Mouse (Mus musculus): ENCODE measurements at regions not wholly inside any gene's neighbourhood (a gene's known extent, or its start where the extent isn't known, plus 50 kb on each side); places are given as distances from the start of the nearest gene placed in this dataset.

DNA sequence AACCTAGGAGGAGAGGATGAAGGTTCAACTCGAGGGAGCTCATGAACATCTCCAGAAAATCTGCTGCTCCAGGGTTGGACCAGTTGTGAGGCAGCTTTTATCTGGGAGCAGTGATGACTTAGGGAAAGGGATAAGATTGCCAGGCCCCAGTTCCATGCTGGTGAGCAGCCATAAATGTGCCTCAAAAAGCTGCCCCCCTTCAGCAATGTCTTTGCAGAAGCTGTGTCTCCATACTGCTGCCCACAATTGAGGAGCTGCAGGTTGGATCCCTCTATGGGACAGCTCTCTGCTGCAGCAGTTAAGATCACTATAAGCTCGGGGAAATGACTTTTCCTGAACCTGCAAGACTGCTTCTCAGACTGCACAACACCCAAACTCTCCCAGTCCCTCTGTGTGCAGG lies 543.7 kb downstream of the Nfib start:
- no peak for DNase-seq (ENCODE audit: low spot score in 2 of 2)

- DNase-seq (ENCODE audit: low spot score in 2 of 2), result no peak
These were observed 544.3 kb downstream of the Nfib start for GRCm38 (mm10) chr4:82161232-82161631.

DNA sequence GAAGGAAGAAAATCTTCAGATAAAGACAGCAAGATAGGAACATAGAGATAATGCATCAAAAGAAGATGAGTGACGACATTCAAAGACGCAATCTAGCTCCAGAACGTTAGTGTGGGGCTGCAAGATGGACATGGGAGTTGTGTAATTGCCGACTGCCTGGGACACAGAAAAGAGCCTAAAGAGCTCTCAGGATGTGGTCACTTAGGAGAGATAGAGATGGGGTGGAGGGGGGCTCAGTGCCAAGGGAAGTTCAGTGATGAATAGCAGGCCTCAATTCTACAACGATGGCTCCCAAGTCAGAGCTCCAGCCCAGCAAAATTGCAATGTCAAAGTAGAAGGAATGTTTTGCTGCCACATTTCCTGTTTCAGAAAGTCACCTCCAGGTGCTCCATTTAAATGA lies 545.3 kb downstream of the Nfib start:
- DNase-seq (ENCODE audit: low spot score in 2 of 2), result no peak

DNA sequence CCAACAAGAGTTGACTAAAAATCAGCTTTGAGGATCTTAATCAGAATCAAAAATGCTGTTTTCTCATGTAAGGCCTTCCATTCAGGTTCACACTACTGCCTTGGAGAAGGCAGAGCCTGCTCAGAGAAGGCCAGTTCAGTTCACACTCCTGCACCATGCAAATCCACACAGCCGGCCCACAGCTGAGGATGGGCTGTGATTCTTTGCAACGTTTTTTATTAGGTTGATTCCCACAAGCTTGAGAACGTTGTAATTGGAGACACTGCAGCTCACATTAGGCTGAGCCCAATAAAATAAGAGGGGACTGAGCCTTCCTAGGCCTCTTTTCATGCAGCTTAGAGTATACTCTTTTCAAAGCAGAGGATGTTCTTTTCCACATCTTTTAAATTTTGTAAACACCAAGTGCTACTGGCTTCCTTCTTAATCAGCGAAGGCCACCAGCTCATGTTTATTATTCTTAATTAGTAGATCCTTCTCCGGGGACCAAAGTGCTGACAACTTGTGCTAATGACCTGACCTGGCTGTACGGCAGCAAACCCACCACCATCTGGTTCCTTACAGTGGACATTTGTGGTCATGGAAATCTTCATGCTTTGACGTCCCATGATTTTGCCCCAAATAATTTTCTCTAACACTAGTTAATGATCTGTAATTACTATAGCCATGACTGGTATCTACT lies 549.8 kb downstream of the Nfib start:
- DNase-seq (ENCODE audit: low spot score in 2 of 2), result no peak

DNA sequence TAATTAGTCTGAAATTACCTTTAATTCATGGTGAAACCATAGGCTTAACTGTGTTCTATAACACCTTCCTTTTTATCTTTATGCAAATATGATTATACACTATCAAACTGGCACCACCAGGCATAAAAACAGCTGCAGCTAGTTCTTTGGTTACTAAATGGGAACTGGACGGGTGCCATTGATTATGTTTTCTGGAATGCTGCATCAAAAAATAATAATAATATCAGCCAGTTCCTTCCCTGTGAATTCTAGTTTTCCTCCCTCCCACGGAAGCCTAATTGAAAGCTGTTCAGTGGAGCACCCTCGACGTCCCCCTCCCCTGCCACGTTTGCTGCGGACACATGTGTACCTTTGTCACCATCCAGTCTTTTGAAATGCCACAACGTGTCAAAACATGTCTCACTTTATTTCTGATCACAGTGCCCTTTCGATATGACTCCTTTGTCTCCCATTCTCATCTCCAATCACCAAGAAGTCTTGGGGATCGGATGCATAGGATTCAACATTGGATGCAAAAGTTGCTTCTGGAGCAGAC lies 551.5 kb downstream of the Nfib start:
- DNase-seq (ENCODE audit: low spot score in 2 of 2), result no peak

DNA sequence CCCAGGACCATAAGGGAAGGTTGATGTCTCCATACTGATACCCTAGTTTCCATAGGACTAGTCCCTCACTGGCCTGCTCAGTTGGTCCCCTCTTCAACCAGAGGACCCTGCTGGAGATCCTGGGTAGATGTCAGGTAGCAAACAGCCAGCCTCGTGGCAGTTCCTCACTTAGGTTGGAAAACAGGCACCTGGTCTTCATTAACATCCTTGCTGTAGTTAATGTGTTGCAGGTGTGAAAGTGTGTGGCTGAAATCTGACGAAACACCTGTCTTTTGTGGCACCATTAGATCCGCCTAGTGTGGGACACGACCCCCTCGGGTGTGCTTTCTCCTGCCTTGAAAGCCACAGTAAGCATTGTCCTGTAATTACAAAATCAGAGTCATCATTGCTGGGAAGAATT lies 551.9 kb downstream of the Nfib start:
- DNase-seq (ENCODE audit: low spot score in 2 of 2), result no peak

GRCm38 (mm10) chr4:82149957-82150356 lies 555.6 kb downstream of the Nfib start:
- DNase-seq (ENCODE audit: low spot score in 2 of 2), result no peak

DNA sequence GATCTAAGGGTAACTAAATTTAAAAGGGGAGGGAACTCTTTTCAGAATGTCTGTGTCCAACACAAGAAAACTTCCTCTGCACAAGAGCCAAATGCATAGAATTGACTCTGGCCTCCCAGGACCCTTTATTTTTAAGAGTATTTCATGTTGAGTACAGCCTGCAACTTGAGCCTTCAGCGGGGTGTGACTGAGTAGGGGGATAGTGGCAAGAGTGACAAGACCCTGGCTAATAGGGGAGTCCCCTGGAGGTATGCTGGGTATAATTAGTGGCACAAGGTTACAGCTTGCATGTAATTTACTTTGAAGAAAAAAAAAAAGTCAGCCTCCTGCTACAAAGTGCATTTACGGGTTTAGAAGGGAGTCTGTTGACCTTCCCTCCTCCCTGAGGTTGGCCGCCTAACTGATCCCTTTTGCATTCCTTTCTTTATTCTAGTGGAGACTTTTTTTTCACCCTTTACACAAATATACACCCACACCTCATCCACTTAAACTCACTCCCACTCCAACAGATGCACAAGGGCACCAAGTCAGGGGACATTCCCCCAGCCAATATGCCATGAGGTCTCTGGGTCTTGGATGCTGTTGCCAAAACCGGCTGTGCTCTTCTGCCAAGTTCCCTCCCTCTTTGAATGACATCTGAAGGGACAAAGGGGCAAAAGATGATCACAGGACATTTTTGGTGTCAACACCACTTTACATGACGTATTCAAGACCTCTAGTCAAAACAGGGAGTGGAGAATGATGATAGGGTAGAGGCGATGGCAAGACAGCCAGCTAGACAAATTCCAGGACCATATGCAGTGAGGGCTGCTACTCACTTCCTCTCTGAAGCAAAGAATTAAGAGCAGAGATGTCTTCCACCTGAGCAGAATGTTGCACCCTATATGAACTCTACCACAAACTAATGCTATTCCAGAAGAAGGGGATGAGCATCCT lies 557.2 kb downstream of the Nfib start:
- no peak for DNase-seq (ENCODE audit: low spot score in 2 of 2)

DNA sequence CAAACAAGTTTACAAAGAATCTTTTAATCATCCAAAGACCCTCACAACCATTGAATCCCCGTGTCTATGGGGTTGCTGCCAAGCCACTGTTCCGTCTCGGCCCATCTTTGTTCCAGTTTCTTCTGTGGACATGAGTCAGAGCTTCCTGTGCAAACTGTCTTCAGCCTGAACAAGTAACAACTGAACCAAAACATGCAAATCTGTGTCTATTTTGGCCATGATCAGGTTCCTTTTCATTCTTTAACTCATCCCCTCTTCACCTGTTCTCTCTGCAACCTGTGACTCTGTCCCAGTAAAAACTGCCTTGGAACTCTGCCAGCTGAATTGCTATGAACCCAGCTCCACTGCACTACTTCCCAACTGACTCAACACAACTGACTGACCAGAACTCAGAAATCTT lies 563.2 kb downstream of the Nfib start:
- no peak for DNase-seq (ENCODE audit: low spot score in 2 of 2)

GRCm38 (mm10) chr4:82139806-82140205 lies 565.7 kb downstream of the Nfib start:
- DNase-seq (ENCODE audit: low spot score in 2 of 2), result no peak

DNA sequence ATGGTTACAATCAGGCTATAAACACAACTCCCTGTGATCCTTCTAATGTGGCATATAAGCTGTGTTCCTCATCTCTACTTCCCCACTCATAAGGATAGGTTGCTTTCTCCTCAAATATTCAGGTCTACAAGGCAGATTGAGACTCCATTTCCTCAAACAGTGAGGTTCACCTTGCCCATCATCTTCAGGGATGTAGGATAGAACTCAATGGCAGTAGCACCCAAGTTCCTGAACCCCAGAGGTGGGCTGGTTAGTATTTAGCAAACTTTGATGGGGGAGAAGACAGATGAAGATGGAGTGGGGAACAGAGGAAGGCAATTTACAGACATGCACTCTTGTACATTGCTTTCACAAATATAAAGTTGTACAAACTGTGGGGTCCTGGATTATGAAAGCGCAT lies 566.5 kb downstream of the Nfib start:
- no peak for DNase-seq (ENCODE audit: low spot score in 2 of 2)

DNA sequence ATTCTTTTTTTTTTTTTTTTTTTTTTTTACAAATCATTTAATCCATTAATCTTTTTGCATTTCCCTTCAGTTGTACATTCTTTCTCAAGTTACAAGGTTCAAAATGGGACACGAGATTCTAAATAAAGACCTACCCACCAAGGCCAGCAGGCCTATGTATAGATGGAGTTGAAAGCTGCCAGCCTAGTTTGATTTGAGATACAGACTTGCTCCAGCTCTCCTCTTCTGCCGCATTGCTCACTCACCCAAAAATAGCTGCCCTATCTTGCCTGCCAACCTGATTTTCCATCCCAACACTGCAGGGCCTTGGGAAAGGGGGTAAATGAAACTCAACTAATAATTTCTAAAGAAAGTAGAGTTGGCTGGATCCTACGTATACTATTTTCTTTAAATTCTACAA lies 572.7 kb downstream of the Nfib start:
- DNase-seq (ENCODE audit: low spot score in 2 of 2), result peak; percentile 14 to 47

DNA sequence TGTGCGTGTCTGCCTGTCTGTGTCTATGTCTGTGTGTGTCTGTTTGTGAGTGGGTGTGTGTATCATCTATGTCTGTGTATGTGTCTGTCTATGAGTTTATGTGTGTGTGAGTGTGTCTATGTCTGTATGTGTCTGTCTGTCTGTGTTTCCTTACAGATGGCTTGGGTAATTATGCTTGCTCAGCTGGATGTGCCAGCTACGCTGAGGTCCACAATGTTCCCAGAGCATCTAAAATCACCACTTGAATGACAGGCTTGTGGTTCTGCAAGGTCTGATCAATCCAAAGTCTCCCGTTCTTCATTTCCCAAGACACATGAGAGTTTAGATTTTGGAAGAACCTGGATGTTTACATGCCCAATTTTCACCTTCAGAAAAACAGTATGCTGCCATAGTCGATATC lies 573.2 kb downstream of the Nfib start:
- DNase-seq (ENCODE audit: low spot score in 2 of 2), result no peak

DNA sequence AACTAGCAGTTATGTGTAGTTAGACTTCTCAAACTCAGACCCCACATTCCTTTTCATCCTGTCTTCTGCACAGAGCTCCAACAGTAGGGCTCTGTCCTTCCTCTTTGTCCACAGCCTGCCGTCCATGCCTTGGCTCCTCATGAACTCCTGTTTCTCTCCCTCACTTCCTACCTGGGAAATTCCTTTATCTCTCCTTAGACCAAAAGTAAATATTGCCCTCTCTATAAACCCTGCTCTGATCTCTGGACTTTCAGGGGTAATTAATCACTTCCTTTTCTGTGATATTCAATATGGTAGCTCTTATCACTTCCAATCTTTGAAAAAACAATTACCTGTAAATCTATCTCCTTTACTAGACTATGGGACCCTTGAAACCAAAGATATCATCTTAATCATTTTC lies 576.1 kb downstream of the Nfib start:
- DNase-seq (ENCODE audit: low spot score in 2 of 2), result no peak

DNA sequence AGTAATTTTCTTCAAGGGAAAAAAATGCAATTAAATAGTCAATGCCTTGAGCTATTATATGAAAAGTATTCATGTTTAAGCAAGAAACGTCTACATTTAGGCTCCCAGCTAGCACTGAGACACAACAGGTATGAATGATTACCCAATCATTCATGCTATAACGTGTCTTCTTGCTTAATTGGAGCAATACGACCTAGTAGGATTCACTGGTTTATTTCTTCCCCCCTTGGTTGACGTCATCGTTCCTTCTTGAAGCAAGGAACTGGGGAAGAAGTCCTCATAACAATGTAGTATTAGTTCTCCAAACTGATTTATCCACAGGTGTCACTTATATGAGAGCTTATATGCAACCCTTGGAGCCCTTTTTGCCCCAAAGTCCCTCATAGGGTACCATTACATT lies 581.8 kb downstream of the Nfib start:
- no peak for DNase-seq (ENCODE audit: low spot score in 2 of 2)

DNA sequence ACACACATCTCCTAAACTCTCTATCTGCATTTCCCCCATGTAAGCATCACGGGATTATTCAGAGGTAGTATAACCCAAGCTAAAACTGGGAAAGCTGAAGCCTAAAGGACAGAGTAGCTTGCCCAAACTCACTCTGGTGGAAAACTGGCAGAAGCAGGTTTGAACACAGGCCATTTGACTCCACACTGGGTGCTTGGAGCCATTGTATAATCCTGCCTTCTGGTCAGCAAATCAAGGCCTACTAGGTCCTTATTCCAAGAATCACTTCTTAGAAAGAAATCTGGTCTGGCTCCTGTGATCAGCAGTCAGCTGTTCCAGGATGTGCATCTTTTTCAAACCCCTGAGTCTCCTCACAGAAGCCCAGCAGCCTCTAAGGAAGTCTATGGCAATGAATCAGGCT lies 582.4 kb downstream of the Nfib start:
- no peak for DNase-seq (ENCODE audit: low spot score in 2 of 2)

- no peak for DNase-seq (ENCODE audit: low spot score in 2 of 2)
These were observed 584.8 kb downstream of the Nfib start for GRCm38 (mm10) chr4:82120796-82121195.

GRCm38 (mm10) chr4:82120326-82120725 lies 585.2 kb downstream of the Nfib start:
- no peak for DNase-seq (ENCODE audit: low spot score in 2 of 2)

DNA sequence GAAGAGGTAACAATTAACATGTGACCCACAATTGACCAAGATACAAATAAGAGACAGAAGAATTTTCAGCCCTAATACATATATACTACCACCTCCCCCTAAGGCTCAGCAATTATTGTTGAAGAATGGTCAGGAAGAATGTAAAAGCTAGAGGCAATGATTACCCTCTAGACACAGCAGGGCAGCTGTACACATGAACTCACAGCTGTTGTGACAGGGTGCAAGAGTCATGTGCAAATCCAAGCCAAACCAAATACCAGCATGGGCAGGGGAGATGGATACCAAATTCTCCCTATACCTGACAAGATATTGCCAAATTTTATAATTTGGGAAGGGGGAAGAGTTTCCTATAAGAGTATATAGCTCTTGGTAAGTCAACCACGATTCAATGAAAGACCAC lies 603.7 kb downstream of the Nfib start:
- no peak for DNase-seq (ENCODE audit: low spot score in 2 of 2)

- DNase-seq (ENCODE audit: low spot score in 2 of 2), result no peak
These were observed 605.6 kb downstream of the Nfib start for GRCm38 (mm10) chr4:82099970-82100368.

DNA sequence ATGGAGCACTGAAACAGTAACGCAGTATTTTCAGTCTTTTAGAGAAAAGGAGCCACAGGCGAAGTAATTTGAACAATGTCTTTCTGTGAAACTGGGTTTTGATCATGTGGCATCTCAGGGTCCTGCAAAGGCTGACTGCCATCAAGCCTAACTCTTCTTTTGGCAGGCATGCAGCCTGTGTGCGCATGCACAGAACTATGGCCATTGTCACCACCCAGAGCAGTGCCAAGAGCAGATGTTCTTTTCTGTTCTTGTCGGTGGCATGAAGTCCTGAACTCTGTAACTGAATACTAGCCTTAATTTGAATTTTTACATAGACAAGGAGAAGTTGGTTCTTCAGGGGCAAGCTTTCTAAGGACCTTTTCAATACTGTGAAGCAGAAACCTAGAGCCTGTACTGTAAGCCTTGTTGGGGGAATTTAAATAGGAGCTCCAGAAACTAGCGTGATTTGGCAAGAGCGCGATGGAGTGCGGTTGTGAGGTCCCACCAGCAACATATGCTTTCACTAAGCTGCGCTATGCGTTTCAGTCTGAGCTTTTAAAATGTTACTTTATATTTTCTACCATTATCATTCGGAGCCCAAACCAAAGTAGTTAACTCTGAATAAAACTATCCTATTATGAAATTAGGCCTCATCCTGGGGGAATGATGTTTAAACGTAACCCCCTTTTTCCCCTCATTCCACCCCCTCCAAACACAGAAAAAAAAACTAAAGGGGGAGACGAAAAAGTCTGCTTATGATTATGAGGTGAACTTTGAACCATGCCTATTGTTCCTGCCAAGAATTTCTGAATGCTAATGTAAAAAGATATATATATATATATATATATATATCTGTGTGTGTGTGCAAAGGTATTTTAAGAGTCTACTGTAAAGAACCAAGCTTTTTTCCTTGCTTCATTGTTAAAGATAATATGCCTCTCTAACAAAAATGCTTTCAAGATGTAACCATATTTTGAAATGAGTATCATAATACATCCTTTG lies 606.3 kb downstream of the Nfib start:
- DNase-seq (ENCODE audit: low spot score in 2 of 2), result no peak
